Mouse (Mus musculus): Measurements from ENCODE around the gene Gm9125. TPM values are rescaled to one million over a fixed set of nuclear protein-coding genes. Genes with fewer than 3 reads are reported as not detected.

The Gm9125 gene
- not detected for total RNA-seq (2023)

GRCm38 (mm10) chr3:94054785-94055184 lies at the start of gene Gm9125:
Gm9125 (minus strand) TSS chr3:94054885.

GRCm38 (mm10) chr3:94072544-94072943 lies 17.9 kb upstream of the Gm9125 start, which contains the start of gene Gm10697:
Gm10697 (minus strand) TSS chr3:94072644.

Other genes starting within 250 kb of the Gm9125 start
- not detected for gene Tdpoz3, start 228.9 kb downstream of the Gm9125 start, total RNA-seq (2023)
- not detected for gene Gm9117, start 111.3 kb downstream of the Gm9125 start, total RNA-seq (2023)
- gene Tdpoz5, start 93.6 kb downstream of the Gm9125 start, total RNA-seq (2023), result not detected
- not detected for gene Gm10697, start 17.8 kb upstream of the Gm9125 start, total RNA-seq (2023)
- not detected for gene Gm10696, start 123.3 kb upstream of the Gm9125 start, total RNA-seq (2023)
- gene Gm5286, start 141.8 kb upstream of the Gm9125 start, total RNA-seq (2023), result not detected
- gene Gm4778, start 209.2 kb upstream of the Gm9125 start, total RNA-seq (2023), result not detected

Measured in T-cell, adult 66 days (primary cell).